Mouse (Mus musculus): Measurements from ENCODE around the gene Ccdc88a. TPM values are rescaled to one million over a fixed set of nuclear protein-coding genes. Genes with fewer than 3 reads are reported as not detected.
"Not testable (repeated sequence)": the region's sequence is repeated elsewhere in the genome, so short reads cannot be mapped to it uniquely, and the experiment has no call there.

Ccdc88a gene
- polyA plus RNA-seq, 1 experiment from 2014 or later, result 16.3 TPM

GRCm38 (mm10) chr11:29509421-29509820 is 136.0 kb downstream of the Ccdc88a start:
- no peak overlapping the region for H3K27ac ChIP-seq
- H3K36me3 ChIP-seq (ENCODE audit: inconsistent target), result peaks cover 11% of the 10 kb centered on the region; the same call in 1 of the 2 replicates
- WGBS (ENCODE audit: missing documents), result 100% methylated on average over 1 of the region's 1 CpGs
- no peak overlapping the region for H3K4me3 ChIP-seq (ENCODE audit: inconsistent target)
- H3K79me2 ChIP-seq (ENCODE audit: inconsistent target), result peaks cover 20% of the 10 kb centered on the region

DNA sequence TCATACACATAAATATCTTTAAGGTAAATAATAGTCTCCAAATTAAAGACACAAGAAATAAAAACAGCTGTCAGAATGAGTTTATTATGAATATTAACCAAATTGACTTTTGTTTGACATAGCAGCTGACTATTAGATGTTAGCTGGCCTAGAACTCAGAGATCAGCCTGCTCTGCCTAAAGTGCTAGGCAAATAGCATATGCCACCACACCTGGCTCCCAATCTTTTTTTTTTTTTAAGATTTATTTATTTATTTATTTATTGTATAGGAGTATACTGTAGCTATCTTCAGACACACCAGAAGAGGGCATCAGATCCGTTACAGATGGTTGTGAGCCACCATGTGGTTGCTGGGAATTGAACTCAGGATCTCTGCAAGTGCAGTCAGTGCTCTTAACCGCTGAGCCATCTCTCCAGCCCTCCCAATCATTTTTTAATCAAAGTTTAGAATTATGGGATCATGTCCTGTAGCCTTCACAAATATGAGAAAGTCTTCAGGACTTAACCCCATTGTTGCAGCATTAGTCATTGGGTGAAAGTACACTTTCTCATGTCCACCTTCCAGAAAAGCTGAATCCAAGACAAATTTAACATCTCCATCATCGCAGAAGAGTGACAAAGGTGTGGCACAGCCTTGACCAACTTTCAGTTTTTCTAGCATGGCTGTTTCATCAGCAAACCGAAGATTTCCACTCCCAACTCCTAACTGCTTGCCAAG is 139.5 kb downstream of the Ccdc88a start:
- WGBS (ENCODE audit: missing documents), result 81% methylated on average over 4 of the region's 4 CpGs
- Histone ChIP-seq H3K27ac (no peak overlapping the region), H3K36me3 (ENCODE audit: inconsistent target) (0 out of 2 replicates have a peak, but pooled peaks cover 7% of the 10 kb centered on the region), H3K79me2 (ENCODE audit: inconsistent target) (peaks cover 22% of the 10 kb centered on the region), H3K4me3 (ENCODE audit: inconsistent target) (no peak overlapping the region)

DNA sequence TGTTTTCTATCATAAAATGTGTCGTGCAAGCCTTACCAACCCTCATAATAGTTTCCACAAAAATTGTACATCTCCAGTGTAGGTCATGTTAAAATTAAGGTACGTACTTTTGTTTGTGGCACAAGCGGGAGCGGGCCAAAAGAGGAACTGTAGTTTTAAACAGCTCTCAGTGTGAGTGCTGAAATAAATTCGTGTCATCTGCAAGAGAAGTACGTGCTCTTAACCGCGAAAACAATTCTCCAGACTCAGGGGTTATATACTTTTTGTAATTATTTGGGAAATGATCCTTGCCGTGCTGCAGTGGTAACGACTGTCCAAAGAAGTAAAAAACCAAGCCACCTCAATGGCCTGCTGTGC is 140.8 kb downstream of the Ccdc88a start:
- whole genome bisulfite sequencing (ENCODE audit: missing documents), result under 1% methylated on average over 10 of the region's 10 CpGs
- H3K27ac ChIP-seq, result peak overlapping the region; percentile 87
- 0 out of 2 replicates have a peak, but pooled peaks cover 7% of the 10 kb centered on the region for H3K36me3 ChIP-seq (ENCODE audit: inconsistent target)
- H3K4me3 ChIP-seq (ENCODE audit: inconsistent target), result peak overlapping the region; percentile 90
- H3K79me2 ChIP-seq (ENCODE audit: inconsistent target), result peaks cover 22% of the 10 kb centered on the region

GRCm38 (mm10) chr11:29514682-29515412 is 141.4 kb downstream of the Ccdc88a start, which contains the start of gene Prorsd1:
Gene Prorsd1, minus strand, starts transcription at chr11:29515033.
- under 1% methylated on average over 40 of the region's 40 CpGs for WGBS (ENCODE audit: missing documents)
- Histone ChIP-seq H3K79me2 (ENCODE audit: inconsistent target) (peaks cover 22% of the 10 kb centered on the region), H3K27ac (peak within 1 kb of the TSS; percentile 87), H3K4me3 (ENCODE audit: inconsistent target) (peak within 1 kb of the TSS; percentile 90), H3K36me3 (ENCODE audit: inconsistent target) (0 out of 2 replicates have a peak, but pooled peaks cover 7% of the 10 kb centered on the region)

DNA sequence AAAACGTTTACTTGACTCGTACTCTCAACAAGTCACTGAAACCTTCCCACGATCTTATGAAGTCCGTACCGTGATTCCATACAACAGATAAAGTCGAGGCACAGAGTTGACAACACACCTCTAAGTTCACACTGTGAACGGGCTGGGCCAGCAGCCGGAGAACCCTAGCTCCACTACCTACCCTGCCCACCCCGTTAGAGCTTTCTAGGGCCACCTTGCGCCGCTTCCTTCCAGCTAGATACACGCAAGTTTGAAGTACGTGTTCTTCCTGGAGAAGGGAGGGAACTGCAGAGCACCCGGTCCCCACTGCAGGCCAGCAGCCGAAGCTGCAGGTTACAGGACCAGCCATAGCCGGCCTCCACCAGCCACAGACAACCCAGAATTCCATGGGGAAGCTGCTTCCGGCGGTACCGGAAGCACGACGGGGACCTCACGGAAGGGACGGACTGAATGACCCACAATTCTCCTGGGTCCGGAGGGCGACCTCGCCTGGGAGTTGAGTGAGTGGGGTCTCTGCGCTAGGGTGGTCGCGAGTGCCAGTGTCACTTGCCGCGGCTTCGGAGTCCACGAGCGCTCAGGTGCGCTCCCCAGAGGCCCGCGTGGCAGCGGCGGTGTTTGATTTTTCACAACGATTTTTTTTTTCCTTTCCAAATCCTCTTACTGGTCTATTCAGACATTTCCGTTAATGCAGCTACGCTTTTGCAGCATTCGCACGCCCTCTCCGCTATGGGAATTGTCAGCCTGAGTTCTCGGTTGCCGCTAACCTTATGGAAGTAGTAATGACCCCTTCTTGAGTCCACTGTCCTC is 152.7 kb downstream of the Ccdc88a start, which contains the start of gene Mtif2:
Mtif2 (plus strand) TSS at position 421 of the 807 bp plus-strand sequence.
- H3K27ac ChIP-seq, result peak within 1 kb of the TSS; percentile 57
- peaks cover 15% of the 10 kb centered on the region for H3K36me3 ChIP-seq (ENCODE audit: inconsistent target)
- peaks cover 26% of the 10 kb centered on the region for H3K79me2 ChIP-seq (ENCODE audit: inconsistent target)
- H3K4me3 ChIP-seq (ENCODE audit: inconsistent target), result peak within 1 kb of the TSS; percentile 82
- WGBS (ENCODE audit: missing documents), result 4% methylated on average over 46 of the region's 47 CpGs

DNA sequence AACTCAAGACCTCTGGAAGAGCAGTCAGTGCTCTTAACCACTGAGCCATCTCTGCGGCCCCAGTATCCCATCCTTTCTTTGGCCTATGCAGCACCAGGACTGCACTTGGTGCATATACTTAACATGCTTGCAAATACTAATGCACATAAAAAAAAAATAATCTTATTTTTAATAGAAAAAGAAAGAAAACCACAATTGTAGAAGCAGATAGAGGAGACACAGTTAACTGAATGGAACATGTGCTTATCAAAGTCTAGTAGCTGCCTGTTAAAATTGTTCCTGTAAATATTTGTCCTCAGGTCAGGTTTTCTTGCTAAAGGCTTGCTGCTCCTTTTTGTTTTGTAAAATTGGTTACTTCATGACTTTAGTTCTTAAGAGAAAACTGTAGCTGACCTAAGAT is 164.7 kb downstream of the Ccdc88a start:
- H3K4me3 ChIP-seq (ENCODE audit: inconsistent target), result no peak overlapping the region
- no peak overlapping the region for H3K27ac ChIP-seq
- H3K36me3 ChIP-seq (ENCODE audit: inconsistent target), result peaks cover 68% of the 10 kb centered on the region
- WGBS (ENCODE audit: missing documents), result no CpG with 5 or more reads among the region's 1 CpGs
- no peaks in the 10 kb centered on the region for H3K79me2 ChIP-seq (ENCODE audit: inconsistent target)

GRCm38 (mm10) chr11:29544225-29544945 is 170.9 kb downstream of the Ccdc88a start:
- 100% methylated on average over 3 of the region's 3 CpGs for WGBS (ENCODE audit: missing documents)
- peaks cover 38% of the 10 kb centered on the region for H3K36me3 ChIP-seq (ENCODE audit: inconsistent target)
- H3K4me3 ChIP-seq (ENCODE audit: inconsistent target), result no peak overlapping the region
- H3K27ac ChIP-seq, result no peak overlapping the region
- peaks cover 25% of the 10 kb centered on the region for H3K79me2 ChIP-seq (ENCODE audit: inconsistent target)

- Histone ChIP-seq H3K36me3 (ENCODE audit: inconsistent target) (peaks cover 34% of the 10 kb centered on the region), H3K79me2 (ENCODE audit: inconsistent target) (peaks cover 25% of the 10 kb centered on the region)
- not testable (repeated sequence) for H3K27ac ChIP-seq; H3K4me3 ChIP-seq (ENCODE audit: inconsistent target)
- WGBS (ENCODE audit: missing documents), result 90% methylated on average over 2 of the region's 4 CpGs
These were observed 171.8 kb downstream of the Ccdc88a start for GRCm38 (mm10) chr11:29545150-29545752.

GRCm38 (mm10) chr11:29546297-29546696 is 172.8 kb downstream of the Ccdc88a start:
- WGBS (ENCODE audit: missing documents), result 42% methylated on average over 2 of the region's 2 CpGs
- Histone ChIP-seq H3K79me2 (ENCODE audit: inconsistent target) (peaks cover 25% of the 10 kb centered on the region), H3K27ac (peak overlapping the region; percentile 94), H3K36me3 (ENCODE audit: inconsistent target) (peaks cover 24% of the 10 kb centered on the region), H3K4me3 (ENCODE audit: inconsistent target) (peak overlapping the region; percentile 92; the same call in 1 of the 2 replicates)

DNA sequence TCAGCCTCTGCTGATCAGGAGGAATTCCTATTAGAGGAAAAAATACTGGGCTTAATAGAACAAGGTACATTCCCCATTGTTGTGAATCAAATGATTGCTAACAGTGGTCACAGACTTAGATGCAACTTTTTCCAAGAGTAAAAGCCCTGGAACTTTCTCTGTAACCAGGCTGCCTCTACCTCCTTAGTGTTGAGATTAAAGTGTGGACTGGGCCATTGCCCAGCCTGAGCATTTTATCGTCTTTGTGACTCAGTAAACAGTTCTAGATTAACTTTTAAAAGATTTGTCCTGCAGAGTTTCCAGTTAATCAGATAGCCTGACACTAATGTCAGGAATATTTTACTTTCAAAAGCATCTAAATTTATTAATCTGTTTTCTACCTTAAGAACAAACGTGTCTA is 173.3 kb downstream of the Ccdc88a start:
- peak overlapping the region; percentile 94 for H3K27ac ChIP-seq
- 15% methylated on average over 2 of the region's 2 CpGs for WGBS (ENCODE audit: missing documents)
- H3K79me2 ChIP-seq (ENCODE audit: inconsistent target), result peaks cover 25% of the 10 kb centered on the region
- H3K4me3 ChIP-seq (ENCODE audit: inconsistent target), result peak overlapping the region; percentile 92
- peaks cover 19% of the 10 kb centered on the region for H3K36me3 ChIP-seq (ENCODE audit: inconsistent target)

DNA sequence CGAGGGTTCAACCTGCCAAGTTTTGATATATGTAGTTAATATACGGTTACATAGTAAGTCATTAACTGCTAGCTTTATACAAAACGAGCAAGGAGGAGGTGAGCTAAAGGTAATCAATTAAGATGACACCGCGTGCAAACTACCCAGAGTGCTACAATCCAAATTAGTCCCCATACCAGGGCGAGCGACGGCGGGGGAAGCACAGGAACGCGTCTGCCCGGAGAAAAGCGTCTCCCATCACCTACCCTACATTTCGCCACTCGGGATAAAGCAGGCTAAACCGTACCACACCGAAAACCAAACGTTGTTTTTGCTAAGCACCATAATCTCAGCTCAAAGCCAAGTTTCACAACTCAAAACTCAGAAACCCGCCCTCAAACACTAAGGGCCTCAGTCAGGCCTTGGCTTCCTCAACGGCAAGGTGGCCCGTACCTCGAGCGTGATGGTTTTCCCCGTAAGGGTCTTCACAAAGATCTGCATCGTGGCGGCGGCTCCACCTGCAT is 173.8 kb downstream of the Ccdc88a start:
- Histone ChIP-seq H3K79me2 (ENCODE audit: inconsistent target) (peaks cover 25% of the 10 kb centered on the region), H3K27ac (peak overlapping the region; percentile 94), H3K36me3 (ENCODE audit: inconsistent target) (peaks cover 19% of the 10 kb centered on the region), H3K4me3 (ENCODE audit: inconsistent target) (peak overlapping the region; percentile 92)
- WGBS (ENCODE audit: missing documents), result 2% methylated on average over 27 of the region's 27 CpGs

- H3K4me3 ChIP-seq (ENCODE audit: inconsistent target), result peak within 1 kb of the TSS; percentile 92
- H3K79me2 ChIP-seq (ENCODE audit: inconsistent target), result peaks cover 25% of the 10 kb centered on the region
- peak within 1 kb of the TSS; percentile 94 for H3K27ac ChIP-seq
- WGBS (ENCODE audit: missing documents), result under 1% methylated on average over 46 of the region's 46 CpGs
- H3K36me3 ChIP-seq (ENCODE audit: inconsistent target), result peaks cover 19% of the 10 kb centered on the region
These were observed 174.5 kb downstream of the Ccdc88a start, which contains the start of the genes Clhc1 and Rps27a for GRCm38 (mm10) chr11:29547752-29548503. Gene Clhc1, plus strand, starts transcription at chr11:29547950. Gene Rps27a, minus strand, starts transcription at chr11:29548109.
